Mouse (Mus musculus): ENCODE data around the gene St8sia4. TPM values are rescaled to one million over a fixed set of nuclear protein-coding genes. Genes with fewer than 3 reads are reported as not detected.
"Not testable (repeated sequence)": the region's sequence is repeated elsewhere in the genome, so short reads cannot be mapped to it uniquely, and the experiment has no call there.

The St8sia4 gene
- polyA plus RNA-seq, 1 experiment, result 0.32 TPM

GRCm38 (mm10) chr1:95591101-95591500, 76.3 kb downstream of the St8sia4 start:
- Histone ChIP-seq H3K27me3 (ENCODE audit: control insufficient read depth, insufficient read depth, low read length) (no peaks in the 10 kb centered on the region), H3K4me1 (ENCODE audit: control insufficient read depth, insufficient read depth, insufficient read length, low read length) (no peaks in the 10 kb centered on the region), H3K36me3 (ENCODE audit: control insufficient read depth, insufficient read depth, low read length) (no peaks in the 10 kb centered on the region), H3K27ac (ENCODE audit: insufficient read depth, low read depth, low read length) (no peak overlapping the region), H3K4me3 (ENCODE audit: low read depth, low read length) (no peak overlapping the region)
- TF ChIP-seq POLR2A (IDR thresholded peaks at IDR 0.05; ENCODE audit: low read depth, low read length) (no peak), CTCF (IDR thresholded peaks at IDR 0.05; ENCODE audit: extremely low read depth, insufficient read length, insufficient replicate concordance, low read depth, low read length) (no peak)
- 78% methylated on average over 2 of the region's 2 CpGs for WGBS

GRCm38 (mm10) chr1:95590108-95590507, 77.3 kb downstream of the St8sia4 start:
- no peak overlapping the region for H3K4me3 ChIP-seq (ENCODE audit: low read depth, low read length)
- no peaks in the 10 kb centered on the region for H3K36me3 ChIP-seq (ENCODE audit: control insufficient read depth, insufficient read depth, low read length)
- TF ChIP-seq POLR2A (IDR thresholded peaks at IDR 0.05; ENCODE audit: low read depth, low read length) (no peak), CTCF (IDR thresholded peaks at IDR 0.05; ENCODE audit: extremely low read depth, insufficient read length, insufficient replicate concordance, low read depth, low read length) (no peak)
- H3K4me1 ChIP-seq (ENCODE audit: control insufficient read depth, insufficient read depth, insufficient read length, low read length), result no peaks in the 10 kb centered on the region
- 68% methylated on average over 2 of the region's 2 CpGs for WGBS
- no peaks in the 10 kb centered on the region for H3K27me3 ChIP-seq (ENCODE audit: control insufficient read depth, insufficient read depth, low read length)
- no peak overlapping the region for H3K27ac ChIP-seq (ENCODE audit: insufficient read depth, low read depth, low read length)

- TF ChIP-seq POLR2A (IDR thresholded peaks at IDR 0.05; ENCODE audit: low read depth, low read length), result no peak
- TF ChIP-seq CTCF (IDR thresholded peaks at IDR 0.05; ENCODE audit: extremely low read depth, insufficient read length, insufficient replicate concordance, low read depth, low read length), result no peak
- Histone ChIP-seq H3K27ac (ENCODE audit: insufficient read depth, low read depth, low read length) (no peak overlapping the region; the same call in 1 of the 2 replicates), H3K36me3 (ENCODE audit: control insufficient read depth, insufficient read depth, low read length) (no peaks in the 10 kb centered on the region), H3K27me3 (ENCODE audit: control insufficient read depth, insufficient read depth, low read length) (no peaks in the 10 kb centered on the region), H3K4me1 (ENCODE audit: control insufficient read depth, insufficient read depth, insufficient read length, low read length) (no peaks in the 10 kb centered on the region), H3K4me3 (ENCODE audit: low read depth, low read length) (no peak overlapping the region)
These were observed 77.9 kb downstream of the St8sia4 start for GRCm38 (mm10) chr1:95589471-95589870.

- H3K36me3 ChIP-seq (ENCODE audit: control insufficient read depth, insufficient read depth, low read length), result no peaks in the 10 kb centered on the region
- H3K27me3 ChIP-seq (ENCODE audit: control insufficient read depth, insufficient read depth, low read length), result no peaks in the 10 kb centered on the region
- H3K4me1 ChIP-seq (ENCODE audit: control insufficient read depth, insufficient read depth, insufficient read length, low read length), result no peaks in the 10 kb centered on the region
- H3K27ac ChIP-seq (ENCODE audit: insufficient read depth, low read depth, low read length), result no peak overlapping the region
- WGBS, result 42% methylated on average over 1 of the region's 1 CpGs
- TF ChIP-seq CTCF (IDR thresholded peaks at IDR 0.05; ENCODE audit: extremely low read depth, insufficient read length, insufficient replicate concordance, low read depth, low read length) (no peak), POLR2A (IDR thresholded peaks at IDR 0.05; ENCODE audit: low read depth, low read length) (no peak)
- H3K4me3 ChIP-seq (ENCODE audit: low read depth, low read length), result no peak overlapping the region
These were observed 84.1 kb downstream of the St8sia4 start for GRCm38 (mm10) chr1:95583310-95583709.

GRCm38 (mm10) chr1:95582264-95582663, 85.1 kb downstream of the St8sia4 start:
- WGBS, result 64% methylated on average over 1 of the region's 1 CpGs
- Histone ChIP-seq H3K4me3 (ENCODE audit: low read depth, low read length) (no peak overlapping the region), H3K4me1 (ENCODE audit: control insufficient read depth, insufficient read depth, insufficient read length, low read length) (no peaks in the 10 kb centered on the region), H3K36me3 (ENCODE audit: control insufficient read depth, insufficient read depth, low read length) (no peaks in the 10 kb centered on the region), H3K27me3 (ENCODE audit: control insufficient read depth, insufficient read depth, low read length) (no peaks in the 10 kb centered on the region), H3K27ac (ENCODE audit: insufficient read depth, low read depth, low read length) (no peak overlapping the region)
- no peak for TF ChIP-seq CTCF (IDR thresholded peaks at IDR 0.05; ENCODE audit: extremely low read depth, insufficient read length, insufficient replicate concordance, low read depth, low read length)
- no peak for TF ChIP-seq POLR2A (IDR thresholded peaks at IDR 0.05; ENCODE audit: low read depth, low read length)

- H3K4me3 ChIP-seq (ENCODE audit: low read depth, low read length), result no peak overlapping the region
- no peaks in the 10 kb centered on the region for H3K27me3 ChIP-seq (ENCODE audit: control insufficient read depth, insufficient read depth, low read length)
- 76% methylated on average over 9 of the region's 9 CpGs for WGBS
- no peak overlapping the region for H3K27ac ChIP-seq (ENCODE audit: insufficient read depth, low read depth, low read length)
- H3K4me1 ChIP-seq (ENCODE audit: control insufficient read depth, insufficient read depth, insufficient read length, low read length), result no peaks in the 10 kb centered on the region
- no peak for TF ChIP-seq POLR2A (IDR thresholded peaks at IDR 0.05; ENCODE audit: low read depth, low read length)
- TF ChIP-seq CTCF (IDR thresholded peaks at IDR 0.05; ENCODE audit: extremely low read depth, insufficient read length, insufficient replicate concordance, low read depth, low read length), result no peak
- no peaks in the 10 kb centered on the region for H3K36me3 ChIP-seq (ENCODE audit: control insufficient read depth, insufficient read depth, low read length)
These were observed 94.5 kb downstream of the St8sia4 start for GRCm38 (mm10) chr1:95572619-95573540.

GRCm38 (mm10) chr1:95571106-95571505, 96.3 kb downstream of the St8sia4 start:
- WGBS, result 55% methylated on average over 1 of the region's 1 CpGs
- Histone ChIP-seq H3K4me1 (ENCODE audit: control insufficient read depth, insufficient read depth, insufficient read length, low read length) (no peaks in the 10 kb centered on the region), H3K36me3 (ENCODE audit: control insufficient read depth, insufficient read depth, low read length) (no peaks in the 10 kb centered on the region), H3K27ac (ENCODE audit: insufficient read depth, low read depth, low read length) (no peak overlapping the region), H3K4me3 (ENCODE audit: low read depth, low read length) (no peak overlapping the region), H3K27me3 (ENCODE audit: control insufficient read depth, insufficient read depth, low read length) (no peaks in the 10 kb centered on the region)
- TF ChIP-seq CTCF (IDR thresholded peaks at IDR 0.05; ENCODE audit: extremely low read depth, insufficient read length, insufficient replicate concordance, low read depth, low read length) (no peak), POLR2A (IDR thresholded peaks at IDR 0.05; ENCODE audit: low read depth, low read length) (no peak)

GRCm38 (mm10) chr1:95554556-95554955, 112.8 kb downstream of the St8sia4 start:
- H3K27ac ChIP-seq (ENCODE audit: insufficient read depth, low read depth, low read length); H3K36me3 ChIP-seq (ENCODE audit: control insufficient read depth, insufficient read depth, low read length); H3K4me3 ChIP-seq (ENCODE audit: low read depth, low read length); H3K27me3 ChIP-seq (ENCODE audit: control insufficient read depth, insufficient read depth, low read length); H3K4me1 ChIP-seq (ENCODE audit: control insufficient read depth, insufficient read depth, insufficient read length, low read length): not testable (repeated sequence)
